Mouse (Mus musculus): ENCODE results near the gene Lrp3. TPM values are rescaled to one million over a fixed set of nuclear protein-coding genes. Genes with fewer than 3 reads are reported as not detected.

Lrp3 gene
- polyA plus RNA-seq, 1 experiment: 6.4 TPM

GRCm38 (mm10) chr7:35233861-35234260, 18.6 kb upstream of the Lrp3 start:
- TF ChIP-seq POLR2A (IDR thresholded peaks at IDR 0.05; ENCODE audit: low read depth, low read length) (no peak), CTCF (IDR thresholded peaks at IDR 0.05; ENCODE audit: borderline replicate concordance, insufficient read depth, low read length) (no peak)
- Histone ChIP-seq H3K27ac (ENCODE audit: insufficient read depth, low read length) (0 out of 2 replicates have a peak overlapping the region, but pooled peaks have one; percentile 50), H3K4me1 (ENCODE audit: control insufficient read depth, insufficient read depth, low read length) (no peaks in the 10 kb centered on the region), H3K4me3 (ENCODE audit: insufficient read depth, low read length) (peak overlapping the region; percentile 45)

GRCm38 (mm10) chr7:35232796-35233455, 17.6 kb upstream of the Lrp3 start:
- Histone ChIP-seq H3K4me3 (ENCODE audit: insufficient read depth, low read length) (no peak overlapping the region), H3K27ac (ENCODE audit: insufficient read depth, low read length) (no peak overlapping the region), H3K4me1 (ENCODE audit: control insufficient read depth, insufficient read depth, low read length) (no peaks in the 10 kb centered on the region)
- TF ChIP-seq POLR2A (IDR thresholded peaks at IDR 0.05; ENCODE audit: low read depth, low read length) (no peak), CTCF (IDR thresholded peaks at IDR 0.05; ENCODE audit: borderline replicate concordance, insufficient read depth, low read length) (no peak)

GRCm38 (mm10) chr7:35230333-35230732, 15.0 kb upstream of the Lrp3 start:
- H3K27ac ChIP-seq (ENCODE audit: insufficient read depth, low read length): no peak overlapping the region
- no peaks in the 10 kb centered on the region for H3K4me1 ChIP-seq (ENCODE audit: control insufficient read depth, insufficient read depth, low read length)
- TF ChIP-seq CTCF (IDR thresholded peaks at IDR 0.05; ENCODE audit: borderline replicate concordance, insufficient read depth, low read length) (no peak), POLR2A (IDR thresholded peaks at IDR 0.05; ENCODE audit: low read depth, low read length) (no peak)
- no peak overlapping the region for H3K4me3 ChIP-seq (ENCODE audit: insufficient read depth, low read length)

GRCm38 (mm10) chr7:35220694-35221365, 5.5 kb upstream of the Lrp3 start:
- H3K27ac ChIP-seq (ENCODE audit: insufficient read depth, low read length): no peak overlapping the region
- H3K4me3 ChIP-seq (ENCODE audit: insufficient read depth, low read length): no peak overlapping the region
- TF ChIP-seq POLR2A (IDR thresholded peaks at IDR 0.05; ENCODE audit: low read depth, low read length) (no peak), CTCF (IDR thresholded peaks at IDR 0.05; ENCODE audit: borderline replicate concordance, insufficient read depth, low read length) (no peak)
- no peaks in the 10 kb centered on the region for H3K4me1 ChIP-seq (ENCODE audit: control insufficient read depth, insufficient read depth, low read length)

GRCm38 (mm10) chr7:35215731-35216130, 433 bp upstream of the Lrp3 start:
- TF ChIP-seq POLR2A (IDR thresholded peaks at IDR 0.05; ENCODE audit: low read depth, low read length) (no peak), CTCF (IDR thresholded peaks at IDR 0.05; ENCODE audit: borderline replicate concordance, insufficient read depth, low read length) (no peak)
- H3K4me1 ChIP-seq (ENCODE audit: control insufficient read depth, insufficient read depth, low read length): no peaks in the 10 kb centered on the region
- no peak overlapping the region for H3K27ac ChIP-seq (ENCODE audit: insufficient read depth, low read length)
- H3K4me3 ChIP-seq (ENCODE audit: insufficient read depth, low read length): peak overlapping the region; percentile 18; the same call in 1 of the 2 replicates

GRCm38 (mm10) chr7:35214442-35215222, 666 bp downstream of the Lrp3 start:
- H3K4me1 ChIP-seq (ENCODE audit: control insufficient read depth, insufficient read depth, low read length): no peaks in the 10 kb centered on the region
- TF ChIP-seq CTCF (IDR thresholded peaks at IDR 0.05; ENCODE audit: borderline replicate concordance, insufficient read depth, low read length): no peak
- no peak for TF ChIP-seq POLR2A (IDR thresholded peaks at IDR 0.05; ENCODE audit: low read depth, low read length)
- H3K27ac ChIP-seq (ENCODE audit: insufficient read depth, low read length): no peak overlapping the region
- peak overlapping the region; percentile 27 for H3K4me3 ChIP-seq (ENCODE audit: insufficient read depth, low read length)

- H3K4me3 ChIP-seq (ENCODE audit: insufficient read depth, low read length): no peak overlapping the region
- no peaks in the 10 kb centered on the region for H3K4me1 ChIP-seq (ENCODE audit: control insufficient read depth, insufficient read depth, low read length)
- H3K27ac ChIP-seq (ENCODE audit: insufficient read depth, low read length): no peak overlapping the region
- TF ChIP-seq CTCF (IDR thresholded peaks at IDR 0.05; ENCODE audit: borderline replicate concordance, insufficient read depth, low read length): no peak
- no peak for TF ChIP-seq POLR2A (IDR thresholded peaks at IDR 0.05; ENCODE audit: low read depth, low read length)
Observed at GRCm38 (mm10) chr7:35211791-35212190, 3.5 kb downstream of the Lrp3 start.

- Histone ChIP-seq H3K27ac (ENCODE audit: insufficient read depth, low read length) (no peak overlapping the region), H3K4me3 (ENCODE audit: insufficient read depth, low read length) (no peak overlapping the region), H3K4me1 (ENCODE audit: control insufficient read depth, insufficient read depth, low read length) (no peaks in the 10 kb centered on the region)
- TF ChIP-seq POLR2A (IDR thresholded peaks at IDR 0.05; ENCODE audit: low read depth, low read length) (no peak), CTCF (IDR thresholded peaks at IDR 0.05; ENCODE audit: borderline replicate concordance, insufficient read depth, low read length) (no peak)
Observed at GRCm38 (mm10) chr7:35199755-35200154, 15.5 kb downstream of the Lrp3 start.

GRCm38 (mm10) chr7:35198981-35199754, 16.1 kb downstream of the Lrp3 start:
- TF ChIP-seq CTCF (IDR thresholded peaks at IDR 0.05; ENCODE audit: borderline replicate concordance, insufficient read depth, low read length): no peak
- no peak for TF ChIP-seq POLR2A (IDR thresholded peaks at IDR 0.05; ENCODE audit: low read depth, low read length)
- H3K27ac ChIP-seq (ENCODE audit: insufficient read depth, low read length): no peak overlapping the region
- no peaks in the 10 kb centered on the region for H3K4me1 ChIP-seq (ENCODE audit: control insufficient read depth, insufficient read depth, low read length)
- H3K4me3 ChIP-seq (ENCODE audit: insufficient read depth, low read length): no peak overlapping the region

Data from embryonic fibroblast, embryonic 13.5 days (primary cell).